Mouse (Mus musculus) intestine, embryonic 15.5 days (tissue): ENCODE measurements at regions not wholly inside any gene's neighbourhood (a gene's known extent, or its start where the extent isn't known, plus 50 kb on each side); places are given as distances from the start of the nearest gene placed in this dataset.
A peak's percentile ranks its signal among the peaks of the same experiment; 100 is the strongest.

Source experiments
- ATAC-seq: fragments of 200-750 bp; cut with Nextera tagmentation; 2 replicates; pipeline ENCODE4 v1.8.0; 2017; ENCODE audit warnings: moderate TSS enrichment, moderate library complexity
- H3K27ac ChIP-seq: fragments of 300-500 bp; sonication (generic); 2 replicates; pipeline ENCODE4 v1.5.1; 2015; ENCODE audit warnings: mild to moderate bottlenecking, inconsistent platforms
- H3K27me3 ChIP-seq: fragments of 300-500 bp; sonication (generic); replicated peaks from 2 replicates; pipeline ENCODE4 v1.6.1; 2015; ENCODE audit warnings: inconsistent platforms
- H3K36me3 ChIP-seq: fragments of 300-500 bp; sonication (generic); 2 replicates; pipeline ENCODE4 v1.6.1; 2015; ENCODE audit warnings: inconsistent platforms
- H3K4me1 ChIP-seq: fragments of 300-500 bp; sonication (generic); replicated peaks from 2 replicates; pipeline ENCODE4 v1.6.1; 2015; ENCODE audit warnings: inconsistent platforms
- H3K4me2 ChIP-seq: fragments of 300-500 bp; sonication (generic); replicated peaks from 2 replicates; pipeline ENCODE4 v1.6.1; 2015; ENCODE audit warnings: mild to moderate bottlenecking, inconsistent platforms
- H3K4me3 ChIP-seq: fragments of 300-500 bp; sonication (generic); replicated peaks from 2 replicates; pipeline ENCODE4 v1.5.1; 2015; ENCODE audit warnings: inconsistent platforms
- H3K9ac ChIP-seq: fragments of 300-500 bp; sonication (generic); 2 replicates; pipeline ENCODE4 v1.6.1; 2015; ENCODE audit warnings: inconsistent platforms
- H3K9me3 ChIP-seq: fragments of 300-500 bp; sonication (generic); 2 replicates; pipeline ENCODE4 v1.6.1; 2016; ENCODE audit warnings: inconsistent platforms
- WGBS: fragments of 180-500 bp; shearing (Covaris S2); methylation state at CpG from one replicate; pipeline ENCODE4 v1.1.7; 2015; 5-methylcytosine and 5-hydroxymethylcytosine counted together

DNA sequence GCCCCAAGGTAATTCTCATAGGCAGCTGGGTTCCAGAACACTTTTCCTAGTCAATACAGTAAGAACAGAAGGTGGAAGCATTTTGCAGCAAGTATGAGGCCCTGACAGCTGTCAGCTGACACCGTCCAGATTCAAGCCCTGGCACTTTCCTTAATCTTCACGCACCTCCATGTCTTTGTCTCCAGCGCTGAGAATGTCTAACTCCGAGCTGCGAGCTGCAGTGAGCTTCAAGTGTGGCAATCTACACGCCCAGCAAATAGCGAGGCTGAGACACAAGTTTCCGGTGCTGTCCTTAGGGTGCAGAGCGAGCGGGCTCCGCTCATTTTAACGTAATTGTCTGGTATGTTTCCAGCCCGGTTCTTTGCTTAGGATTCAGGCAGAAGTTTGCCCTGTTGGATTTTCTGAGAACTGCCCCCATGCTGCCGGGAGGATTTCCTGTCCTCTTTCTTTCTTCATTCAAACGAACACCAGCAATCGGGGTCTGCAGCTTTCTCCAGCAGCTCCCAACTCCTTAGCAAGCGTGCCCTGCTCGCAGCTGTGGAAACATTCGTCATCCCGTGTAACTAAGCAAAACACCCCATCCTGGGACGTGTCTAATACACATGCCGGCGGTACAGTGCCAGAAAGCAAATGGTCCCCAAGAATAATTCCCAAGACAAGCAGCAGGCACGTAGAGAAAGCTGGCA lies 54.5 kb downstream of the Irx3 start:
- H3K27me3 ChIP-seq: 0 out of 2 replicates have a peak, but pooled peaks cover 4% of the 10 kb centered on the region
- H3K4me1 ChIP-seq: 0 out of 2 replicates have a peak, but pooled peaks cover 2% of the 10 kb centered on the region
- ATAC-seq: no peak
- H3K4me3 ChIP-seq: no peak overlapping the region
- WGBS: 39% methylated on average over 24 of the region's 24 CpGs
- no peaks in the 10 kb centered on the region for H3K9me3 ChIP-seq
- H3K9ac ChIP-seq: no peak overlapping the region
- no peak overlapping the region for H3K27ac ChIP-seq
- H3K4me2 ChIP-seq: peak overlapping the region; percentile 42
- no peaks in the 10 kb centered on the region for H3K36me3 ChIP-seq

DNA sequence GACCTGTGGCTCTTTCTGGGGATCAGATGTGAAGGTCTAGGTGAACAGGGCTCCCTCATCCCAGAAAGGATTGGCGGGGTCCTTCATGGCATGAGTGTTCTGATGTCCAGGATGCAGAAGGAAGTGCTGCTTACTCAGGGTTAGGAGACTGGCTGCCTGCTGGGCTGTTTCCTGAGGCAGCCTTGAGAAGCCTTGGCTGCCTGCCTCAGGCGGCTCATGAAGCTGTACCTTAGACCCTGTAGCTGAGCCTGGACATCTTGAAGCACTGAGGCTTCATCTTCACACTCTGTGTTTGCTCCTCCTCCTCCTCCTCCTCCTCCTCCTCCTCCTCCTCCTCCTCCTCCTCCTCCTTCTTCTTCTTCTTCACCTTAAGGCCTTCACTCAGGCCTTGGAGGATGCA lies 77.2 kb downstream of the Irx3 start:
- H3K9ac ChIP-seq: no peak overlapping the region
- no peaks in the 10 kb centered on the region for H3K27me3 ChIP-seq
- no peaks in the 10 kb centered on the region for H3K9me3 ChIP-seq
- no peaks in the 10 kb centered on the region for H3K36me3 ChIP-seq
- ATAC-seq: no peak
- H3K4me3 ChIP-seq: no peak overlapping the region
- no peaks in the 10 kb centered on the region for H3K4me1 ChIP-seq
- WGBS: 86% methylated on average over 1 of the region's 2 CpGs
- no peak overlapping the region for H3K27ac ChIP-seq
- no peak overlapping the region for H3K4me2 ChIP-seq
